Mouse (Mus musculus) hindbrain, embryonic 12.5 days (tissue): Measurements from ENCODE around the gene Hsf4. TPM values are rescaled to one million over a fixed set of nuclear protein-coding genes. Genes with fewer than 3 reads are reported as not detected.
"Not testable (repeated sequence)": the region's sequence is repeated elsewhere in the genome, so short reads cannot be mapped to it uniquely, and the experiment has no call there.

Experiments used
- ATAC-seq: fragments of 200-750 bp; cut with Nextera tagmentation; 2 replicates; pipeline ENCODE4 v1.8.0; 2017; ENCODE audit warnings: moderate TSS enrichment; ENCODE audit not compliant: low FRiP score
- H3K27ac ChIP-seq: fragments of 300-500 bp; sonication (generic); 2 replicates; pipeline ENCODE4 v1.5.1; 2016; ENCODE audit warnings: mild to moderate bottlenecking
- H3K27me3 ChIP-seq: fragments of 300-500 bp; sonication (generic); 2 replicates; pipeline ENCODE4 v1.6.1; 2016; ENCODE audit warnings: mild to moderate bottlenecking
- H3K36me3 ChIP-seq: fragments of 300-500 bp; sonication (generic); 2 replicates; pipeline ENCODE4 v1.6.1; 2016; ENCODE audit warnings: mild to moderate bottlenecking
- H3K4me1 ChIP-seq: fragments of 300-500 bp; sonication (generic); 2 replicates; pipeline ENCODE4 v1.6.1; 2016
- H3K4me2 ChIP-seq: fragments of 300-500 bp; sonication (generic); replicated peaks from 2 replicates; pipeline ENCODE4 v1.6.1; 2016; ENCODE audit warnings: mild to moderate bottlenecking
- H3K4me3 ChIP-seq: fragments of 300-500 bp; sonication (generic); 2 replicates; pipeline ENCODE4 v1.5.1; 2016; ENCODE audit warnings: mild to moderate bottlenecking
- H3K9ac ChIP-seq: fragments of 300-500 bp; sonication (generic); 2 replicates; pipeline ENCODE4 v1.6.1; 2016; ENCODE audit warnings: mild to moderate bottlenecking, moderate library complexity
- H3K9me3 ChIP-seq: fragments of 300-500 bp; sonication (generic); replicated peaks from 2 replicates; pipeline ENCODE4 v1.6.1; 2016; ENCODE audit warnings: mild to moderate bottlenecking
- WGBS: fragments of 180-500 bp; shearing (Covaris S2); methylation state at CpG from one replicate; pipeline ENCODE4 v1.1.7; 2016; 5-methylcytosine and 5-hydroxymethylcytosine counted together
- polyA plus RNA-seq: library from polyadenylated mRNA; unstranded; fragments of >200 nt; fragmentation: Nextera tagmentation; extraction: Ambion mirVana; gene quantifications from 2 replicates; pipeline ENCODE4 v1.2.1, GENCODE M21; 2016

The Hsf4 gene
- polyA plus RNA-seq, 1 experiment from 2014 or later: not detected

- Histone ChIP-seq H3K4me3 (peak overlapping the region; percentile 48), H3K9me3 (no peaks in the 10 kb centered on the region), H3K4me1 (peaks cover 43% of the 10 kb centered on the region), H3K27me3 (peaks cover 34% of the 10 kb centered on the region), H3K27ac (no peak overlapping the region), H3K36me3 (no peaks in the 10 kb centered on the region), H3K9ac (0 out of 2 replicates have a peak overlapping the region, but pooled peaks have one; percentile 60), H3K4me2 (peak overlapping the region; percentile 81)
- 8% methylated on average over 31 of the region's 31 CpGs for WGBS
- ATAC-seq: no peak
Observed at GRCm38 (mm10) chr8:105290554-105291314, 21.1 kb downstream of the Hsf4 start.

DNA sequence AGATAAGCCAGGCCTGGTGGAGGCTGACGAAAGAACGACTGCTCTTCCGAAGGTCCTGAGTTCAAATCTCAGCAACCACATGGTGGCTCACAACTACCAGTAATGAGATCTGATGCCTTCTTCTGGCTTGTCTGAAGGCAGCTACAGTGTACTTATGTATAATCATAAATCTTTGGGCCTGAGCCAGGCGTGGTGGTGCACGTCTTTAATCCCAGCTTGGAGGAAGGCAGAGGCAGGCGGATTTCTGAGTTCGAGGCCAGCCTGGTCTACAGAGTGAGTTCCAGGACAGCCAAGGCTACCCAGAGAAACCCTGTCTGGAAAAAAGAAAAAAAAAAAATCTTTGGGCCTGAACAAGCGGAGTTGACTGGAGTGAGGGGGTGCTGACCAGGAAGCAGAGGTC is 21.8 kb downstream of the Hsf4 start:
- not testable (repeated sequence) for H3K4me2 ChIP-seq, H3K9ac ChIP-seq, ATAC-seq, H3K27ac ChIP-seq, H3K9me3 ChIP-seq, H3K4me3 ChIP-seq, H3K36me3 ChIP-seq
- H3K27me3 ChIP-seq: peaks cover 34% of the 10 kb centered on the region
- 87% methylated on average over 8 of the region's 8 CpGs for WGBS
- H3K4me1 ChIP-seq: peaks cover 38% of the 10 kb centered on the region

DNA sequence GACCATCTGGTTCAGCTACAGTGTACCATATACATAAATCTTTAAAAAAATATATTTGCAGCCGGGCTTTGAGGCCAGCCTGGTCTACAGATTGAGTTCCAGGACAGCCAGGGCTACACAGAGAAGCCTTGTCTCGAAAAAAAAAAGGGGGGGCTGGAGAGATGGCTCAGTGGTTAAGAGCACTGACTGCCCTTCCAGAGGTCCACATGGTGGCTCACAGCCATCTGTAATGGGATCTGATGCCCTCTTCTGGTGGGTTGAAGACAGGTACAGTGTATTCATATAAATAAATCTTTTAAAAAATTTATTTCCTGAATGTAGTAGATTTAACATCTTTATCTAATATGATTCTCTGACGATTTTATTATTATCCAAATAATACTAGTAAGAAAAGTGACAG is 22.2 kb downstream of the Hsf4 start:
- ATAC-seq, H3K27ac ChIP-seq, H3K9ac ChIP-seq, H3K9me3 ChIP-seq, H3K4me3 ChIP-seq, H3K36me3 ChIP-seq, H3K4me2 ChIP-seq: not testable (repeated sequence)
- 71% methylated on average over 3 of the region's 3 CpGs for WGBS
- H3K27me3 ChIP-seq: peaks cover 34% of the 10 kb centered on the region
- peaks cover 35% of the 10 kb centered on the region for H3K4me1 ChIP-seq

GRCm38 (mm10) chr8:105292471-105292870 is 22.9 kb downstream of the Hsf4 start:
- no peaks in the 10 kb centered on the region for H3K9me3 ChIP-seq
- WGBS: 79% methylated on average over 7 of the region's 7 CpGs
- H3K4me2 ChIP-seq: no peak overlapping the region
- no peak overlapping the region for H3K9ac ChIP-seq
- ATAC-seq: no peak
- H3K36me3 ChIP-seq: no peaks in the 10 kb centered on the region
- no peak overlapping the region for H3K4me3 ChIP-seq
- no peak overlapping the region for H3K27ac ChIP-seq
- H3K4me1 ChIP-seq: peaks cover 32% of the 10 kb centered on the region
- peaks cover 34% of the 10 kb centered on the region for H3K27me3 ChIP-seq

DNA sequence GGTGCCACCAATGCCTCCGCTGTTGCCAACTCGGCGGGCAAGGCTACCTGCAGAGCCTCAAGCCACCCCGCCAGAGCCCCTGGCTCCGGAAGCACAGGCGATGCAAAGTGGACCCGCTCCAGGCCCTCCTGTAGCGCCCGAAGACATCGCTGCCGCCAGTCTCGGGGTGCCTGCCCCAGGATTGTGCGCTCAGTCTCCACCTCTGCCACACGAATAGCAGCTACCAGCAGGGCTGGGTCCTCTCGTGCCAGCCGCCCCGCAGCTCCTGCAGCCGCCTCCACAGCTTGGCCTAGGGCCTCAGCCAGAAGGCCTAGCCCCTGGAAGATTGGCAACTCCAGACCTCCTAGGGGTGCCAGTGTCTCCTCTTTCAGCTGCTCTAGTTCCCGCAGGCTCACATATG is 23.8 kb downstream of the Hsf4 start:
- peaks cover 34% of the 10 kb centered on the region for H3K27me3 ChIP-seq
- H3K4me2 ChIP-seq: no peak overlapping the region
- H3K27ac ChIP-seq: no peak overlapping the region
- H3K4me1 ChIP-seq: peaks cover 29% of the 10 kb centered on the region
- no peak for ATAC-seq
- WGBS: 67% methylated on average over 19 of the region's 19 CpGs
- H3K4me3 ChIP-seq: no peak overlapping the region
- H3K9ac ChIP-seq: no peak overlapping the region
- no peaks in the 10 kb centered on the region for H3K36me3 ChIP-seq
- H3K9me3 ChIP-seq: no peaks in the 10 kb centered on the region

DNA sequence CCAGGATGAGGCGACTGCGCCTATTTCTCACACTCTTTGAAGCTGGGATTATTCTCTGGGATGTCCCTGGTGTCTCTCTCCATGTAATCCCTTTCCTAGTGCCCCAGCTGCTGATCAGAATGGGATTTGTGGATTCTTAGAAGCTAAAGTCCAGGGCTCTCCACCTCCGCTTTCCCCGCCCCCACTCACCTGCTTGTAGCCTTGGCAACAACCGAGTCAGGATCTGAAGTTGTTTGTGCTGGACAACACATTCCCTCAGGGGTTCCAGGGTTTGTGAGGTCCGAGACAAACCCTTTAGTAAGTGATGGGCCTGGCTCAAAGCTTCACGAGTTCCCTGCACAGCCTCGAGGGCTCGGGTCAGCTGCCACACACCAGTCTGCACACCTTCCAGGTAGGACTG is 25.2 kb downstream of the Hsf4 start:
- Histone ChIP-seq H3K4me2 (no peak overlapping the region), H3K27me3 (peaks cover 33% of the 10 kb centered on the region), H3K4me3 (no peak overlapping the region), H3K9me3 (no peaks in the 10 kb centered on the region), H3K4me1 (peaks cover 30% of the 10 kb centered on the region), H3K27ac (no peak overlapping the region), H3K9ac (no peak overlapping the region), H3K36me3 (peaks cover 5% of the 10 kb centered on the region)
- ATAC-seq: no peak
- WGBS: 71% methylated on average over 9 of the region's 9 CpGs

DNA sequence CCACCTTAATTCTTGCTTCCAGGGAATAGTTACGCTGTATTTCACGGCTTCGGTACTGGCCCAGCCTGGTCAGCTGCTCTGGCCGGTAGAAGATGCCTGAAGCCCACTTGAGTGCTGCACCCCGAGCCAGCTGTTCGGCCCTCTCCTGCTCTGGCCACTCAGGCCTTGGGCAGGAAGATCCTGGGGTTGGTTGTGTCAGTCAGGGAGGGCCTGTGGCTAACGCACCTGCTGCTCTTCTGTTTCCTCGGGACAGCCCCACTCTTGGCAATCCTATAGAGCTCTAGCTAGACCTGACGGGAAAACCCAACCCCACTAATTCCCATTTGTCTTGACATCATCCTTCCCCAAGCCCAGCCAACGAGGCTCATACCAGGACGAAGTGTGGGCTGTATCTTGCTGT is 25.7 kb downstream of the Hsf4 start:
- Histone ChIP-seq H3K9me3 (no peaks in the 10 kb centered on the region), H3K36me3 (peaks cover 10% of the 10 kb centered on the region), H3K9ac (no peak overlapping the region), H3K4me1 (peaks cover 25% of the 10 kb centered on the region), H3K27ac (no peak overlapping the region), H3K4me3 (no peak overlapping the region), H3K4me2 (no peak overlapping the region), H3K27me3 (peaks cover 29% of the 10 kb centered on the region)
- 76% methylated on average over 11 of the region's 11 CpGs for WGBS
- ATAC-seq: no peak

DNA sequence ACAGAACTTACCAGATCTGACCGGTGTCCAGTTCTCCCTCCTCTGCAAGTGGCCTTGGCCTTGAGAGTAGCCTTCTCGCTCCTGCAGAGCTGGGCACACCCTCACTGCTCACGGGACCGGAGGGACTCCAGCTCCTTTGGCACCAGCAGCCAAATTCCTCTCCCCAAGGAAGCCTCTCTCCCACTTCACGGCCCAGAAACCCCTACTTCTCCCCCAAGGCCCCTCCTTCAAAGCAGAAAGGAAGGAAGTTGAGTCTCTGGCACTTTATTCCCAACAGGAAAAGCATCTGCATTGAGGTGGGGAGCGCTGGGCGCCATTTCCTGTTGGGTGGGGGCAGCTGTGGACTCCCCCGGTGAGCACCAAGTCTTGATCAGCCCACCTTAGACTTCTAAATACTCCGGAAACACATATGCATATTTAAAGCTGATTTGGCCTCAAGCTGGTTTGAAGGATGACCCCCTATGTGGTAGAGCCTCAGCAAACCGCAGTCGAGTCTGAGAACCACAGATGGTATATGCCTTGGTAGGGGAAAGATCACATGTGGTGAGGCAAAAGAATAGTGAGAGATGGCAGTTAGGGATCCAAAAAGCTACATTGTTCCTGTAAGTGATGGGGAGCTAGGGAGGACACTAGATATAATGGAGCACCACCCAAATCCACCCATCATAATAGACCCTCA is 26.4 kb downstream of the Hsf4 start, which contains the start of gene Exoc3l:
Gene Exoc3l (minus strand): TSS at position 207 of the 679 bp plus-strand sequence.
- Histone ChIP-seq H3K36me3 (peaks cover 16% of the 10 kb centered on the region), H3K4me2 (peak within 1 kb of the TSS; percentile 99), H3K27ac (0 out of 2 replicates have a peak within 1 kb of the TSS, but pooled peaks have one; percentile 53), H3K9me3 (no peaks in the 10 kb centered on the region), H3K9ac (no peak within 1 kb of the TSS), H3K27me3 (peaks cover 23% of the 10 kb centered on the region), H3K4me3 (0 out of 2 replicates have a peak within 1 kb of the TSS, but pooled peaks have one; percentile 97), H3K4me1 (peaks cover 18% of the 10 kb centered on the region)
- no peak for ATAC-seq
- 70% methylated on average over 11 of the region's 11 CpGs for WGBS

DNA sequence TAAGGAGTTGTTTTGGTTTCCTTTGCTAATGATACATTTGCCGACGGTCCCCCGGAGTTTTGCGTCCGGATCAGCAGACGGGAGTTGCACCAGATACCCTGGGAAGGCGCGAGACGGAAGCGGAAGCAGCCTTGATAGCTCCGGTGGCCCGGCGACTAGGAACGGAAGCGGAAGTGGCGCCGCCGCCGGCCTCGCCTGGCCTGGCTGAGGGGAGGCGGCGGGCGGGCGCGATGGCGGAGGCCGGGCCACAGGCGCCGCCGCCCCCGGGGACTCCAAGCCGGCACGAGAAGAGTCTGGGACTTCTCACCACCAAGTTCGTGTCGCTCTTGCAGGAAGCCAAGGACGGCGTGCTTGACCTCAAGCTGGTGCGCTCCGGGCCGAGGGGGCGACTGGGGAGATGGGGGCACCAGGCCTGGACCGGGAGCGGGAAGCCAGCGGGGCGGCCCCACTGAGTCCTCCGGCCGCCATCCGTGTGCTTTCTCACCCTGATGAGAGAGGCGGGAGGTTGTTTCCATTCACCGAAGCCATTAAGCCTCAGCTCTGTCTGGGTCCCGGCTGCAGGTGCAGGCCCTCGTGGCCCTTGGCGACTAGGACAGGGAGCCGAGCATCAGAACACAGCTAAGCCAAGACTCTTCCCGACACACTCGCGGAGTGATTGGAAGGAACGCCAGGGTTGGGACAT is 28.1 kb downstream of the Hsf4 start, which contains the start of gene E2f4:
Gene E2f4 (plus strand): TSS at position 153 of the 682 bp plus-strand sequence.
- peak; percentile 89 for ATAC-seq
- H3K27ac ChIP-seq: peak within 1 kb of the TSS; percentile 53; the same call in 1 of the 2 replicates
- WGBS: under 1% methylated on average over 57 of the region's 58 CpGs
- H3K4me1 ChIP-seq: peaks cover 18% of the 10 kb centered on the region
- no peaks in the 10 kb centered on the region for H3K9me3 ChIP-seq
- H3K36me3 ChIP-seq: peaks cover 30% of the 10 kb centered on the region
- H3K9ac ChIP-seq: peak within 1 kb of the TSS; percentile 96
- H3K27me3 ChIP-seq: peaks cover 18% of the 10 kb centered on the region
- H3K4me2 ChIP-seq: peak within 1 kb of the TSS; percentile 99
- H3K4me3 ChIP-seq: peak within 1 kb of the TSS; percentile 97

- peak overlapping the region; percentile 97 for H3K4me3 ChIP-seq
- H3K4me1 ChIP-seq: peaks cover 18% of the 10 kb centered on the region
- no peaks in the 10 kb centered on the region for H3K9me3 ChIP-seq
- H3K36me3 ChIP-seq: peaks cover 38% of the 10 kb centered on the region
- peak overlapping the region; percentile 96 for H3K9ac ChIP-seq
- H3K27ac ChIP-seq: no peak overlapping the region
- peak overlapping the region; percentile 99 for H3K4me2 ChIP-seq
- WGBS: 70% methylated on average over 18 of the region's 18 CpGs
- peaks cover 8% of the 10 kb centered on the region; the same call in 1 of the 2 replicates for H3K27me3 ChIP-seq
- ATAC-seq: no peak
Observed at GRCm38 (mm10) chr8:105298351-105299252, 29.0 kb downstream of the Hsf4 start.

GRCm38 (mm10) chr8:105299962-105300361 is 30.4 kb downstream of the Hsf4 start:
- Histone ChIP-seq H3K27me3 (peaks cover 6% of the 10 kb centered on the region; the same call in 1 of the 2 replicates), H3K4me1 (peaks cover 18% of the 10 kb centered on the region), H3K36me3 (peaks cover 49% of the 10 kb centered on the region), H3K9ac (no peak overlapping the region), H3K4me3 (no peak overlapping the region), H3K4me2 (no peak overlapping the region), H3K9me3 (no peaks in the 10 kb centered on the region), H3K27ac (no peak overlapping the region)
- 90% methylated on average over 8 of the region's 8 CpGs for WGBS
- ATAC-seq: no peak
